Mouse (Mus musculus): ENCODE measurements around the gene Sh3gl2.

Sh3gl2 gene

DNA sequence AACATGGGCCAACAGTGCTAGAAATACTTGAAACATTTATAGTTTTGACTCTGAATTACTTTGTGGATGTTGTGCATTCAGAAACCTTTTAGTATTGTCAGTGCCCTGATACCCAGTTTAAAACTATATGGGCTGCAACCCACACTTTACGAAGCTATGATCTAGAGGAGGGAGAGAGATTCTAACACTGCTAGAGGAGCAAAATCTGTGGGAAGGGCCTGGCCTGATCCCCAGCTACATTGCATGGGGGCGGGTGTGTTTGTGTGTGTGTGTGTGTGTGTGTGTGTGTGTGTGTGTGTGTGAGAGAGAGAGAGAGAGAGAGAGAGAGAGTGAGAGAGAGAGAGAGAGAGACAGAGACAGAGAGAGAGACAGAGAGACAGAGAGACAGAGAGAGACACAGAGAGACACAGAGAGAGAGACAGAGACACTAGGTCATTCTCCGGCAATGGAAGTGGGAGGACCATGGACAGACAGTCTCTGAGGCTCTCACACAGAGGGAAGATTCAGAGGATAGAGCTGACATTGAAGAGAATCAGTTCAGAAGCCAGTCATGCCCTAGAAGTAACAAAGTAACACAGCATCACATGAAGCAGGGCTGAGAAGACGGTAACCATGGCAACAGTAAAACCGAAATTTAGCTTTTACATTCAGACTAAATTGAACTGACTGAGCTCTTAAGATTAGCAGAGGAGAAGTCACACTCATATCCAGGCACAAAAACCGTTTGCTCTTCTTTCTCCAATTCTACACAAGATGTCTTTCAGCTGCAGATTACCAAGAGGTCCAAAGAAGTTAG lies 95.9 kb downstream of the Sh3gl2 start:
- DNase-seq (ENCODE audit: inconsistent age in 2 of 2, low spot score in 1 of 2): no peak

DNA sequence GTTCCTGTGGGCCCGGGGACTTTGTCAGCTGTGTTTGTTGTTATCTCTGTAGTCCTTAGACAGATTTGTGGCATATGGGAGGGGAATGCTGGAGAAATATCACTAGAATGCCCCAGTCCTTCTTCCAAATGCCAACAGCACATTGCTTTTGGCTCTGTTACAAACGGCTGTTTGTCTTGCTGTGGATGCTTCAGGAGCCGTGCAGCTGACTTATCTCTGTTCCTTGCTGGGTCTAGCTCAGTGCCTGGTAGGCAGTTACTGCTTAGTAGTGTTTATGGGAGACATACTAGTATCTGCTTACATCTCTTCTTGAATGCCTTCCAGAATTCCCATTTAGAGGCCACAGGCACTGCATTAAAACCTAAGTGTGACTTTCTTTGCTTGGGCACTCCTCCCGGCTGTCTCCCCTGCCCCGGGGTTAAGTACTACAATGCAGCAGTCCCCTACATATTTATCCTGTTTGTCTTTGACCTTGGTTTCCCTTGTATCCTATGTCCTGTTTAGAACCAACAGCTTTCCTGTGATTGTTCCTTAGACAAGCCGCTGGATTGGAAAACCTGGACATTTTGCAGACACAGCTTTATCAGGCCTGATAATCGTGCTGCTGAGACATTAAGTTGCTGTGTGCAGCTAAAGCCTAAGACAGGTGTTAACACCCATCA lies 101.1 kb downstream of the Sh3gl2 start:
- DNase-seq (ENCODE audit: inconsistent age in 2 of 2, low spot score in 1 of 2): peak; percentile 51 to 75

DNA sequence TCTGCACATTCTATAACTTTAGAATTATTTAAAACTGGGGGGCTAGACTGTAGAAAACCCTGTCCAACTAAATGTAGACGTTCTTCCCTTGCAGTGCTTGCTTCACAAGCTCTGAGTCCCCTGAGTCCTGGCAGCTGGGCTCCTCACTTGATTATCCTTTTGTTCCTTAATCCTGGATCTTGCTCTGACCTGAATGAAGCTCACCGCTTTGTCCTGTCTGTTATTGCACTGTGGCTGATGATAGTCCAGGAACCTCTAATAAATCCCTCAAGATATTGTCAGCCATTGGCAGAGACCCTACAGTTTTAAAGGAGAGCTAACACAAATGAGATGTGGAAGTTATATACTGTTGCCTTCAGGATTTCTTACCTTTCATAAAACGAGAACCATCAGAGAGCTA lies 114.2 kb downstream of the Sh3gl2 start:
- no peak for DNase-seq (ENCODE audit: inconsistent age in 2 of 2, low spot score in 1 of 2)

DNA sequence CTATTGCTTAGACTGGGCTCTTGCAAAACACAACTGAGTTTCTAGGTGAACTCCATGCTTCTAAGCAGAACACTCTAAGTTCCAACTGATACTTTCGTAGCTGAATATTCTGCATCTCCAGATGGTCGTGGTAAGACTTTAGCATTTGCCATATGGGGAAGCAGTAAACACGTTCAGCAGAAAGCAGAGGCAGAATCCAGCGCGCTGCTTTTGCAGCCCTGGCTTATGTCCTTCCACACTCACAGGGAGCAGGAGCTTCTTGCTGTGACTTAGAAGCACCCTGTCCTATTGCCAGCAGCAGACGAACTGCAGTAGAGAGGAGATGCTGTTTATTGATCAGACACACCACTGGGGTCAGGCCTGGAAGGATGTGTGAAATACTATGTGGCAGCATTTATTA lies 120.5 kb downstream of the Sh3gl2 start:
- DNase-seq (ENCODE audit: inconsistent age in 2 of 2, low spot score in 1 of 2): no peak

DNA sequence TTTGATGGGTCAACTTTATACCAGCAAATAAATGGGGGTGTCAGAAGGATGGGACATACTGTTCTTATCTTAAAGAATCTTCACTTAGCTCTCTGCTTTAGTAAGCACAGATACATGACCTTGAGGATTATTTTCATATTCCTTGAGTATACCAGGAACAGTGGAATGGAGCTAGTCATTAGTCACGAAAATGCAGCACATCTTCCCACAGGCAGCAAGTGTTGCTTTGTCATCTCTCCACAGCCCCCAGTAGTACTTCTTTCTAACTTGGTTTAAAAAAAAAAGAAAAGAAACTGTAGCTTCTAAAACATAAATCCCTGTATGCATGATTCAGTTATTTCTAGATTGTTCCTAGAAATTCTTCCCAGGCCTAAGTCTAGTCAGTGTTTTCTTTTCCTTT lies 121.1 kb downstream of the Sh3gl2 start:
- DNase-seq (ENCODE audit: inconsistent age in 2 of 2, low spot score in 1 of 2): no peak

DNA sequence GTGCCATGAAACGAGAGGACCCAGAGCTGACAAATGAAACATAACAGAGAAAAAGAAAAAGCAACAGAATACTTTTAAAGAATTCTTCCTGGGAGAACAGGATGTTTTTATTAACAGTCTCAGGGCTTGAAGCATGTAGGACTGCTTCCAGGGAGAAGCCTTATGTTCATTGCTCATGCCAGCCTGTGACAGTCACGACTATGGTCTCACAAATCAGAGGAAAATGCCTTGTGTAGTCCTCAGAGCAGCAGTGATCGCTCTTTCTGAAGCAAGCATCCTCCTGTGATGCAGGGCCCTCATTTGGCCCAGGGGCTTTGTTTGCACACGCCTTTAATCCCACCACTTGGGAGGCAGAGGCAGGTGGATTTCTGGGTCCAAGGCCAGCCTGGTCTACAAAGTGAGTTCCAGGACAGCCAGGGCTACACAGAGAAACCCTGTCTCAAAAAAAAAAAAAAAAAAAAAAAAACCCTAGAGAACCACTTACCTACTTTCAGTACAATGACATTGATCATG lies 129.8 kb downstream of the Sh3gl2 start:
- DNase-seq (ENCODE audit: inconsistent age in 2 of 2, low spot score in 1 of 2): no peak

DNA sequence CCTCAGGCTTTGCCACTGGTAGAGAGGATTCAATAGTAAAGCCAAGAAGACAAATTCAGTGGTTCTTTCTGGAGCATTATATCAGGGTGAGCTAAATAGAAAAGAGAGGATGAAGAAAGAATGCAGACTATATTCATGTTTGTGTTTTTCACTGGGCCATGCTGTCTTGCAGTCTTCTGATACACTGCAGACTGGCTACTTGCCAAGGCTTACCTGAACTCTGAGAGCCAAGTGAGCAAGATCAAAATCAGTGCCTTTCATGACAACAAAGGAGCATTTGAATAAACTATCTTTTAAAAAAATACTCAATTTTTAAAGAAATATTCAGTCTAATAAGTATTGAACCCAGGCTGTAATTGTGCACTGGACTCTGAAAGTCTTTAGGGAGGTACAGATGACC lies 131.4 kb downstream of the Sh3gl2 start:
- DNase-seq (ENCODE audit: inconsistent age in 2 of 2, low spot score in 1 of 2): no peak

DNA sequence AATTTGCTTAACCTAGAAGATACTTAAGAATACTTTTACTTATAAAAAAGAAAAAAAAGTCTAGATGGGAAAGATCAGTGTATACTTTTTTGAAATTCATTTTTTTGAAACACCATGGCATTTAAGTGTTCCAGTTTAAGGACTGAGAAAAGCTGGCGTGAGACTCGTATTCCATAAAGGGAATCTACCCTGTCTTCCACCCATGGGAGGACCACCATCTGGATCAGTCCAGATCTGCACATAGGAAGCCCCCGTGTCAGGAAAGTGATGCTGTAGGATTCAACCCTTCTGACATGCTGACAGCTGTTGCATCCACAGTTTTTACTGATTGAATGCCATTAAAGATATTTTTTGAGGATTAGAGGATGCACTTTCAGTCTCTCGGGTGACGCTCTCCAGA lies 134.2 kb downstream of the Sh3gl2 start:
- no peak for DNase-seq (ENCODE audit: inconsistent age in 2 of 2, low spot score in 1 of 2)

DNA sequence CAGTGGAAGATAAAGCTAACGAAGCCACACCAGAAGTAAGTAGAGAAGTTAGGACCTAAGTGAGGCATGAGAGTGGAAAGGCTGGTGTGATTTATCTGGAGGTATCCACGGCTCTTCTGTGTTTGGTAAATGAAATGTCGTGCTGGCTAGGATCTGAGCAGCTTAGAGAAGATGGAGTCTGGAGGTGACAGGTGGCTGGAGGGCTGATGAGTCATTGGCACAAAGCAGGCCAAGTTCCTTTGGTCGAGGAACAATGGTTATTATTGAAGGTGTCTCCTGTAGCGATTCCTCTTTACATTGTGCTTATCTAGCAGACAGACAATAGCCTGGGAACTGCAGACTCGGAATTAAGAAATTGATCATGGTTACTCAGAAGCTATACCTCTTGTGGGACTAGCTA lies 135.8 kb downstream of the Sh3gl2 start:
- no peak for DNase-seq (ENCODE audit: inconsistent age in 2 of 2, low spot score in 1 of 2)

DNA sequence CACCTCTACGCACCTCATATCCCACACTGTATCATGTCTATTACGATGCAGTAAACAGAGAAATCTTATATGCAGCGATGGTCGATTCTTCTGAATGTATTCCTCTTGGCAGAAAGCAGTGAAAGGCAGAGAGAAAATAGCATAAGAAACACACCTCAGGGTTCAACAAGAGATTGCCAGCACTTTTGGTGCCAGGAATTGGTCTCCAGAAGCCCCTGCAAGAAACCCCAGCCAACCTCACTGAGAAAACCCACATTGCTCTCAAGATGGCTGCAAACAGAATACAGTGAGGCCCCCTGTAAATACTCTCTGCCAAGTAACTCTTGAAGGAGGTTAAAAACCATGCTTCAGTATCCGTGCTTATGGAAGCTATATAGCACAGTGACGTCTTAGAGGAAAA lies 141.0 kb downstream of the Sh3gl2 start:
- DNase-seq (ENCODE audit: inconsistent age in 2 of 2, low spot score in 1 of 2): no peak

DNA sequence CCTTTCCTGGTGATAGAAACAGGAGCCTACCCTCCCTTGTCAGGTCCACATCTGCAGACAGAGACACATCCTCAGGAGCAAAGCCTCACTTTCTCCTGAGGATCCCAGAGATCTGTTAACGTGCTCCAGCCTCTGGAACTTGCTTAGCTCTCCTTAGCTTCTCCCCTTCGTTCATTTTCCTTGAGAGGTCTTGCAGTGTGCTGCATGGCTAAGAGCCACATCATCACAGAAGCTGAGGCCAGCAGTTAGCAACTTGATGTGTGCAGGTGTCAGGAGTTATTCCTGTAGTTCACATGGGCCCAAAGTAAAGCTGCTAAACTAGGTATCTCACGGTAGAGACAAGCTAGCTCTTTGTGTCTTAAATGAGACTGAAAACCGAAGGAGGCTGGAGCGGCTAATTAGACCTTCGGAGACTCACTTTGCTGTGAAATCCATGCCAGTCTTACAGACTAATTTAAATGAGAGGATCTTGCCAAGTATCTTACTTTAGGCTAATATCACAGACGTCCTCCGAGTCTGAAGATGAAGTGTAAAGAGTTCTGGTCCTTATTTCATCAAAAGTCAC lies 143.2 kb downstream of the Sh3gl2 start:
- no peak for DNase-seq (ENCODE audit: inconsistent age in 2 of 2, low spot score in 1 of 2)

DNA sequence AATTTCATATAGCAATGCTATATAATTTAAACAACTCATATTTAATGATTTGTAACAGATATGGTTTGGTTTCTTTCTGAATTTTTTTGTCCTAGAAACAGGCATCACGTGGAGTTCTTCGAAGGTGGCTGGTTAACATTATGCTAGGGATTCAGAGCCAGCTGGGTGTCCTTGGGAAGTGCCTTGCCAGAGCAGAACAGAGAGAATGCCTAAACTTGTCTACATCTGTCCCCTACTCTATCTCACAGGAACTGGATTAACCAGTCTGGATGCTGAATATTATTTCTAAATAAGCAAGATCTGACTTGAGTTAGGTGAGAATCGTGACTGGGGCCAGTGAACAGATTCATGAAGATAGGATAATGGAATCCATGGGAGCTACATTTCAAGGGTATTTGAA lies 157.7 kb downstream of the Sh3gl2 start:
- peak in 1 of 2 experiments; percentile 42 for DNase-seq (ENCODE audit: inconsistent age in 2 of 2, low spot score in 1 of 2)

DNA sequence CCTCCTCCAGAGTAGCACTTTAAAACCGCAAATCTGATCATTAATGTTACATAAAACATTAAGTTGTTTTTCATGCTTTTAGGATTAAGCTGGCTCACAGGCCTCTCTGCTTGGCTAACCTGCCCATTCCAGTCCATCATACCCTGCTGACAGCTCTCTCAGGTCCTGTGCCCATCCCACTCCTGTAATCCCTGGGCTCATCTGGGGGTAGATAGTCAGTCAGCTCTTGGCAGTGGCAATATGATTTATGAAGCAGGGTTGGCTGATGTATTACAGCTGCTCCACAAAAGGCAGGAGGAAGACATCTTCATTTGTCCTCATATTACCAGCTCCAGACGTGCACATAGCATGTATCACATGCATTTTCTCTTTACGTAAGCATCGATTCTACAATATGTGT lies 158.3 kb downstream of the Sh3gl2 start:
- DNase-seq (ENCODE audit: inconsistent age in 2 of 2, low spot score in 1 of 2): no peak

DNA sequence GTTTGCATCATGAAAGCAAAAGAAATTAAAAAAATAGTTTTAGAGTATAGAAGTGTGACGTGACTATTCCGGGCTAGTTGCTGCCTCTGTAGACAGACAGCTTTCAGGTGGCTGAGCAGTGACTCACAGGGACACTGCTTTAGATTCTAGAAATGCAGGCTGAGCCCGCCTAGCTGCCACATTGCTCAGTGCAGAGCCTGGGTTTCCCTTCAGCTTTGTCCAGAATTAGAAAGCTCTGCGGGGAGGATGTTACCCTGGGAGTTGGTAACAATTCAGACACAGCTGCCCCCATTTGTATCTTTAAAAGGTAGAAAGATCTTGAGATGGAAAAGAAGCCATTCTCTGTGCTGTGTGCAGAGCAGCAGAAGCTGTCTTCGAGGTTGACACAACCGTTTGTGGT lies 166.1 kb downstream of the Sh3gl2 start:
- no peak for DNase-seq (ENCODE audit: inconsistent age in 2 of 2, low spot score in 1 of 2)

DNA sequence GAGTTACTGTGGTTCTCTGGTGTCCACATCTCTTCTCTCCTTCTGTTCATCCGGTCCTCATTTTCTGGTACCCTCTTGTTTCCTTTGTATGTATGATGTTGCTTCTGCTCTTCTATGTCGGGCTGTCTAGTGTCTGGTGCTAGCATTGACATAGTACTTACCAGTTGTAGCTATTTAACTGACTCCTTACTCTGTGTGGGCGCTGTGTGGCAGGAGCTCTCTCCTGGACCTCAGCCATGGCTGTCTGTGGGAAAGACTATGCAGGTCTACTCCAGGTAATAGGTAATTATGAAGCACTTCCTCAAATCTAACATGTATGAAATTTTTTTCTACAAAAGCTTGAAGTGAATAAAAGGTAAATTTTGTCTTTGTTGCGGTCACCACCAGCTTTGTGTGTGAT lies 169.9 kb downstream of the Sh3gl2 start:
- no peak for DNase-seq (ENCODE audit: inconsistent age in 2 of 2, low spot score in 1 of 2)

DNA sequence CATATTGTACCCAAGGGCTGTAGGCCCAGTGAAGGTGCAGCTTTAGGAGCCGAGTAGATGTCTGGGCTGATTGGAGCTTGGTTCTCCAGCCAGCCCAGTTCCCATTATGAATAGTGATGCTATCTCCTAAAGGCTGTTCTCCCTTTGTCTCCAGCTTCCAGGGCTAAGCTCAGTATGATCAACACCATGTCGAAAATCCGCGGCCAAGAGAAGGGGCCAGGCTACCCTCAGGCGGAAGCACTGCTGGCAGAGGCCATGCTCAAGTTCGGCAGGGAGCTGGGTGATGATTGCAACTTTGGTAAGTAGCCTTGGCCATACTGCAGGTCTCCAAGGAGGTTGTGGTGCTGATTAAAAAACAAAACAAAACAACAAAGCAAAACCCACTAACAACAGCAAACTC lies 171.3 kb downstream of the Sh3gl2 start:
- DNase-seq (ENCODE audit: inconsistent age in 2 of 2, low spot score in 1 of 2): no peak

DNA sequence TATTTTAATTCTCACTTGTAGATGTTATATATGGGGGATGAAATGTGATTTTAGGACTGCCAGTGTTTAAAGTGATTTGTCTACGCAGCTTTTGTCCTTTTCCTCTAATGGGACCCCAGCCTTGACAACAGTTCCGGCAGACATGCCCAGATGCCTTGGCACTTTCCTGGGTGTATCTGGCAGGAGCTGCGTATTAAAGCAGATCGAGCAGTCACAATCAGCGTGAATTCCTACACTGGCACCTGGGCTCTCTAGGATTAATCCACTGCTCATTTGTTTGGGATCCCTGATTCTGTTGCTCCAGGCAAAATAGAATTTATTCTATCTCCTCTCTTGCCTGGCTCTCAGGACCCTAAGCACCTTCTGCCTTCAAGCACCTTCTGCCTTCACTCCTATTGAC lies 171.7 kb downstream of the Sh3gl2 start:
- no peak for DNase-seq (ENCODE audit: inconsistent age in 2 of 2, low spot score in 1 of 2)

DNA sequence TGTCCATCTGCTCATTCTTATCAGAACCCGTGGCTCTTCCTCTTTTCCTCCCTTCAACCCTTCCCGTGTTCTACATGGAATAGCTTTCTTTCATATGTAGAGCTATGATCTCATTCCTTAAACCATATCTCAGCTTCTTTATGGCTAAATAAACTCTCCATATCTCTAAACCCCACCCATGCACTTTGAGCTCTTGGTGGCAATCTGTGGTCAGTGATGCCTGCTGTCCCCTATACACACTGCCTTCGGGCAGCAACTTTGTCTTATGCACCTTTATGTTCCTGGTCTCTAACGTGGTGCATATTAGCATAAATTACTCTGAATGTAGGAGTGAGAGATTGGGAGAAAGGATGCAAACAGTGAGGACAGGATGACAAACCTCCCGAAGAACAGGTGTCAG lies 180.3 kb downstream of the Sh3gl2 start:
- no peak for DNase-seq (ENCODE audit: inconsistent age in 2 of 2, low spot score in 1 of 2)

DNA sequence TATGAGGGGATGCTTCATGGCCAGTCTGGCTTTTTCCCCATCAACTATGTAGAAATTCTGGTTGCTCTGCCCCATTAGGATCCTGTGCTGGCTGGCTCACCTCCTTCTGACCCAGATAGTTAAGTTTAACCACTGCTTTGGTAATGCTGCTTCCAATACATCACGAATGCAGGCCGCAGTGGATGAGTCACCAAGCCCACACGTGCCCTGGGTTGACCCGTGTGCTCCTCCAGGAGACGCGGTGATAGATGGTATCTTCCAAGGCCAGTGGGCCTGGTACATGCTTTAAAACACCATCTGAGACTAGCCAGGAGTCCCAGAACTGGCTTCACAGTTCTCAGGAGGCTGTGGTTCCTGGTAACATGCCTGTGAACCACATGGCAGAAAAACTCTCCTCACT lies 182.8 kb downstream of the Sh3gl2 start:
- peak; percentile 78 to 85 for DNase-seq (ENCODE audit: inconsistent age in 2 of 2, low spot score in 1 of 2)

DNA sequence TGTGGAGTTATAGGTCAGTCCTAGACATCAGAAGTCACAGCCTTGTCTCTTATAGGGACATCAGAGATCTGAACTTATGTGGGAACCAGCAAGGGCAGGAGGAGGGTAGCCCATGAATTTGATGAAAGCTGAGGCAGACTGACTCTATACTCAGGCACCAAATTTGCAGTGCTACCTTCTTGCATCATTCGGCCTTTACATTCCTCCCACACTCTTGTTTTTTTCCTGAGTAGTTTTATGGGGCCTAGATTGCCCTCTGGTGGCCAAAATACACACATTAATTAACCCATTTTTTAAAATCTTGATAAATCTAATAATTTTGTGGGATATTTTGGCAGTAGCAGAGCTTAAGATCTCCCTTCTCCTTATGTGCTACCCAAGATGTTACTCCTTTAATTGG lies 186.9 kb downstream of the Sh3gl2 start:
- peak in 1 of 2 experiments; percentile 74 for DNase-seq (ENCODE audit: inconsistent age in 2 of 2, low spot score in 1 of 2)

DNA sequence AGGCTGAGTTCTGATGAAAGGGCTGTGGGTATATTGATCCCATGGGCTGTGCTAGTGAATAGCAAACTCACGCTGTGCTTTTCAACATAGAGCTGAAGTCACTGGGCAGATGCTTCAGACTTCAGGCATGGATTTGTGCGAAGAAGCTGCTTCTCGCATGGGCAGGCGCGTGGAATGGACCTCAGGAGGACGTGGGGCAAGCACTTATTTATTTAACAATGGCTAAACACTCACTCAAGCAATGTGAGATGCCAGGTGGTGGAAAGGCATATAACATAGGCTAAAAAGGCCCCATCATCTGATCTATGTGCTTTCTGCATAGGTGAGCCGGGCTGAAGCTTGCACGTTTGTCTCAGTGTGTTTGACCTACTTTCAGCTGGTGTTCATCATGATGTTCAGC lies 193.8 kb downstream of the Sh3gl2 start:
- DNase-seq (ENCODE audit: inconsistent age in 2 of 2, low spot score in 1 of 2): no peak

DNA sequence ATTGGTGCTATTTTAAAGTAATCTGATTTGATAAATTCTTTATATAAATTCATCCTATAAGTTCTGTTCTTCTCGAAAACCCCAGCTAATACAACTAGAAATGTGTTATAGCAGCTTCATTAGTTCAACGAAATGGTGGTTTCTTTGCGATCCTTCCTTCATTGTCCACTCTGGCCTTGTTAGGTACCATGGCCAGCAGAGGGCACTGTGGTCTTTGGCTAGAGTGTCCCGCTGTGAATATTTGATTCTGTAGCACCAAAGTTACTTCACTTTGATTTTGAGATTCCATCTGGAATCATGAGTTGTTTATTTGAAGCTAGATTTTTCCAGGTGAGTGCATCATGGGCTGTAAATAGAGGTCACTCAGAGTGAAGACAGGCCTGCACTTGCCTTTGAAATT lies 197.9 kb downstream of the Sh3gl2 start:
- DNase-seq (ENCODE audit: inconsistent age in 2 of 2, low spot score in 1 of 2): peak; percentile 47 to 81
